Mouse (Mus musculus) brain, embryonic 14.5 days (tissue): ENCODE data around the gene Pla2g2f. TPM values are rescaled to one million over a fixed set of nuclear protein-coding genes. Genes with fewer than 3 reads are reported as not detected.

ENCODE experiments used
- DNase-seq: peaks from one replicate; pipeline ENCODE4 v3.0.0-alpha.2; 2011; ENCODE audit warnings: low read depth
- CTCF ChIP-seq: fragments of 200-500 bp; IDR thresholded peaks from 2 replicates; pipeline ENCODE4 v1.5.1; 2012; ENCODE audit warnings: inconsistent platforms, mild to moderate bottlenecking, moderate library complexity, borderline replicate concordance; ENCODE audit not compliant: insufficient read depth, insufficient read length; ENCODE audit errors: extremely low read depth
- POLR2A ChIP-seq: fragments of 200-500 bp; IDR thresholded peaks from 2 replicates; pipeline ENCODE4 v1.6.1; 2012; ENCODE audit warnings: mild to moderate bottlenecking, inconsistent platforms, borderline replicate concordance; ENCODE audit not compliant: poor library complexity, insufficient read depth, insufficient read length, severe bottlenecking; ENCODE audit errors: extremely low read depth
- polyA plus RNA-seq: library from polyadenylated mRNA; depleted of rRNA; stranded (reverse); fragments of >200 nt; gene quantifications from 2 replicates; pipeline ENCODE4 v1.2.3, GENCODE M21; 2012; rRNA removed

Gene Pla2g2f
- polyA plus RNA-seq, 1 experiment: 0.16 TPM

DNA sequence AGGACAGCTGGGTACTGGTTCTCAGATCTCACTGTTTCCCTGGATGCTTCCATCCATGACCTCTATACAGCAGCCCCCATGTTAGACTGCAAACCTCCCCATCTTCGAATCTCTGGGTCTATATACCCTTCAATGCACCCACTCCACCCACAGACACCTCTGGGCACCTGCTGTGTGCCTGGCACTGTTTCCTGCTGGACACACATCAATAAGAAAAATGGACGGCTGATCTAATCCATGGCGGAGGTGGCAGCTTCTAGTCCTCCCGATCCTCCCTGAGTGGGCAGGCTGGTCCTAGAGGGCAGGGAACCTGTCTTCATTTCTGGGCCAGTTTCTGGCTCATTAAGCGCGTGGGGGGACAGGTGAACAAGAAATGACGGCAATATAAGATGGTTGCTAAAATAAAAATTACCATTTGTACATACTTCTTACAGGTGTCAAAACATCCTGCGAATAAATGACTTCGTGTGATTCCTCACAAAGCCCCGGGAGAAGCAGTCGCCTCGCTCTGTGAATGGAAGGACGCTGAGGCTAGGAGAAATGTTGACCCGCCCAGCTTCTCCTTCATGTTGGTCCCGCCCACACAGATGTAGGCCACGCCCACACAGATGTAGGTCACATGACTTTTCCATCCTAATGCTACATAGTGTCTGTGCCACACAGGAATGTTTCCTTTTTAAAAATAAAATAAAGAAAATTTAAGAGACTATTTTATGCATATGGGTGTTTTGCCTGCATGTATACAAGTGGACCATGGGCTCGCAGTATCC is 46.2 kb downstream of the Pla2g2f start:
- DNase-seq: no peak
- TF ChIP-seq CTCF: no peak
- no peak for TF ChIP-seq POLR2A

DNA sequence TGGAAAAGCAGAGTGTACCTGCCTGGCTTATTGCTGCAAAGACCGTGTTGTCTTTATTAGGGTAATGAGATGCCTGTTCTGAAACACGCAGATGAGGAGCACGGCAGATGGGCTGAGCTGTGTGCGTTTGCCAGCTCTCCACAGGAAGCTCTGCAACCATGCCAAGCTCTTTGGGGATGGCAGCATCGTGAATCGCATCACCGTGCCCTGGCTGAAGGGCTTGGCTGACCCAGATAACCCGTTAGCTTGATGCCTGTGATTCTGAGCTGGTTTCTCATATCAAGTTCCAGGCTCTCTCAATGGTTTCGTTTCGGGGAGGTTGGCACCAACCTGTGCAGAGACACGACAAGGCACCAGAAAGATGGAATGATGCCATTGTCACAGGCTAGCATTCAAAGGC is 46.8 kb downstream of the Pla2g2f start:
- TF ChIP-seq POLR2A (no peak), CTCF (no peak)
- DNase-seq: peak; percentile 87

DNA sequence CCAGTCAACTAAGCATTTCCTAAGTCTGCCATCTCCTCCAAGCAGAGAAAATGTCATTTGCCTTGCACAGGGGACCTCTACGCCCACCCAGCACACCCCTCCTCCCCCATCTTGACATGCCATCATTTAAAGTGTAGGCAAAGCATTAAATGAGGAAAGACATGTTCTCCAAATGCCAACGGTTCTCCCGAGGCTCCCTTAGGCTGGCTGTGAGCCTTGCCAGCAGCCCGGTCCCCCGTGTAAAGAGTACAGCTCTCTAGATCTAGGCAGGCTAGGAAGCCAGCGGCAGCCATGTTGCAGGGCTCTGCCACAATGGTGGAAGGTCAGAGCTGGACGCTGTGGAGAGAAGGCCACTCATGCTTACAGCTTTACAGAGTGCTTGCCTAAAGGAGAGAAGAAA is 47.5 kb downstream of the Pla2g2f start:
- DNase-seq: peak; percentile 62
- TF ChIP-seq CTCF (no peak), POLR2A (no peak)

DNA sequence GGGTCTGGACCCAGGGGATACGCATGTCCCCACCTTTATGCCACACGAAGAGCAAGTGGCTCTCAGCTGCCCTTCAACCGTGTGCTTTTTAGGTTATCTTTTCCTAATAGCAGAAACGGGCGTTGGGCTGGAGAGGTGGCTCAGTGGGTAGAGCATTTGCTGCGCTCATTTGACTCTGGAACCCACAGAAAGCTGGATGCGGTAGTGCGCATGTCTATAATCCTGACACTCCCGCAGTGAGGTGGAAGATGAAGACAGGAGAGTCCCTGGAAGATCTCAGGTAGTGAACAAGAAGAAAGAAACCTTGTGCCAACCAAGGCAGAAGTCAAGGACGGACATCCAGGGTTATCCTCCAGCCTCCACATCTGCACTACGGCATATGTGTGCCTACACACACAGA is 48.2 kb downstream of the Pla2g2f start:
- TF ChIP-seq CTCF: no peak
- TF ChIP-seq POLR2A: no peak
- no peak for DNase-seq

DNA sequence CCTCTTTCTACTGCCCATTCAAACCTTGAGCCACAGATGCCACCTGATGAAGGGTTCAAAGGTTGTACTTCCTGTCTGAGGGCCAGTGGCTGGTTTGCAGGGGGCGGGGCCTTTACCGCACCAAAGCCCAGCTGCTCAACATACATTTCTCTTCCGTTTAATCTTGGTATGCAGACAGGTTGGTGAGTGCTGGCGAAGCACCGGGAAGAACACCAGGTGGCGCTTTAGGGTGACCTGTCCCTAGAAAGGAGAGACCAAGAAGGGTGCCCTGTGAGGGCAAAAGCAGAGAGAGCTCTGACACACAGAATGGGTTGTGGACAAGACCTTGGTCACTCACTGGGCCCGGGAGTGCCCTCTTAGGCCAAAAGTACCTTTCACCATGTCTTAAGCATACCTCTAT is 48.8 kb downstream of the Pla2g2f start:
- DNase-seq: peak; percentile 60
- TF ChIP-seq POLR2A: no peak
- peak; percentile 73 for TF ChIP-seq CTCF

DNA sequence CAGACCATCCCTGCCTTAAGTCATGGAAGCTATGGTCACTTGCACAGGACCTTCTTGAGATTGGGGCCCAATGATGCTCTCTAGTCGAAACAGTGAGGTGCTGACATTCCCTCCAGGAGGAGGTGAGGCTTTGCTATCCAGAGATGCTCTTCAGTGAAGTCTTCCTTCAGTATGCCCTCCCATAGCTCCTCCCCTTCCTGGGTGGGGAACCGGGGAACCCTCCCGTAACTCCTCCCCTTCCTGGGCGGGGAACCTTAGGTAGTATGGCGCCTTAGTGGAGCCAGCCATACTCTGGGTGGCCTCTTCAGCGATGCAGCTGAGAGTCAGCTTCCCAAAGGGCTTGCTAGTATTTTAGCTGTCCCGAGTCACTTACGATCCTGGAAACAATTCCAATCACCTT is 50.8 kb downstream of the Pla2g2f start:
- TF ChIP-seq POLR2A (no peak), CTCF (no peak)
- DNase-seq: no peak

DNA sequence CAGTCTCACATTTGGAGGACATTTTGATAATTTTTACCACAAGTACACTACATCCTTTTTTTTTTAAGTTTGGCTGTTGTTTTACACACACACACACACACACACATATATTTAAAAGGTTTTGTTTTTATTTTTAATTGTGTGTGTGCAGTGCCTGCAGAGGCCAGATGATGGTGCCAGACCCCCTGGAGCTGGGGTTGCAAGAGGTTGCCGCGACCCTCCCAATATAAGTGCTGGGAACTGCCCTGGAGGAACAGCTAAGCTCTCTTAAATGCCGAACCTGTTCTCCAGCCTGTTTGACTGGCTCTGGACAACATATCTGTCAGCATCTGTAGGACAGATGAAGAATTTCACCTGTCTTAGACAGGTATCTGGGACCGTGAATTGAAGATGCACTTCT is 53.3 kb downstream of the Pla2g2f start:
- no peak for DNase-seq
- TF ChIP-seq POLR2A: no peak
- no peak for TF ChIP-seq CTCF

DNA sequence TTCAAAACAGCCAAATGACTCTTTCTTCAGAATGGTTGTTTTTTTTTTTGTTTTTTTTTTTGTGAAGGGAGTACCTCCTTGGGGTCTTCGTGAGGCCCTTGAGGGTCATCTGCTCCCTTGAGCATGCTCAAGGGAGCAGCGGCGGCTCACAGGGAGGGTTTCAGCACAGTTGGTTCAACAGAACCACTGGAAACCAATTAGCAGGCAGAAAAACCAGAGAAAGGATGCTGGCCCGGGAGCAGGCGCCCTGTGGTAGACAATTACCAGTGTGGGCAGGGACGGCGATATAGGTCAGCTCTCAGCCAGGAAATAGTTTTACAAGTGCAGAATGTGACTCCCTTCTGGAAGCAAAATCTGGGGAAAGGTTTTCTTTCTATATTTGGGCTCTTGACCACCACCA is 53.8 kb downstream of the Pla2g2f start:
- no peak for DNase-seq
- TF ChIP-seq POLR2A (no peak), CTCF (no peak)

DNA sequence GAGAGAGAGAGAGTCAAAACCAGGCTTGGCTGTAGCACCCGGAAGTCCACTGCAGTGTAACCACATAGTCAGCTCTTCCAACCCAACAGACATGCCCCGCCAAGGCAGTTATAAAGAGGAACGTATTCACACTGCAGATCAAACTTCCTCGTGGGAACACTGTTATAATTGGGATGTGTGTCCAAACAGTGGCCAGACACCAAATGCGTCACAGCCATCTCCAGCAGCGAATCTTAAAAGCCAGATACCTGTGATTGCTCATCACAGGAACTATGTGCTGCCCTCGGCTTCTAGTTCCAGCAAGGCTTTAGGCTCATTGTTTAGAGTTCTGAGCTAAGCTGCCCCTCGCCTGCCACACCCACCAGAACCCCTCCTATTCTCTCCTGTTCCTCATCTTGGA is 54.9 kb downstream of the Pla2g2f start:
- no peak for DNase-seq
- TF ChIP-seq POLR2A (no peak), CTCF (no peak)

DNA sequence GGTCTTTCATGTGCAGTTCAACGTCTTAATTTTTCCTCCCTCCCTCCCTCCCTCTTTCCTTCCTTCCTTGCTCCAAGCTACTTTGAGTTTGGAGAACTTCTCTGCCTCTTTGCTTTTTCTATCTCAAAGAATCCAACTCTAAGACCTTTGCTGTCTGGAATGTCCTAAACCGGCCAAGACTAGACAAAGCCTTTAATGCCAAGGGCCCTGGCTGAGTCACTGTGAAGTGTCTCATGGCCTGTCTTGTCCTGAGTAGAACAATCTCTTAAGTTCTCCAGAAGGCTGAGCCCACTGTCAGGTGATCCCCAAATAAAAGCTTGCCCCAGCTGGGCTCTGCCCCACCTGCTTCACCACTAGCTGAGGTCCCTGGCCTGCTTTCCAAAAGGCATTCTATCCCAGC is 55.4 kb downstream of the Pla2g2f start:
- DNase-seq: no peak

DNA sequence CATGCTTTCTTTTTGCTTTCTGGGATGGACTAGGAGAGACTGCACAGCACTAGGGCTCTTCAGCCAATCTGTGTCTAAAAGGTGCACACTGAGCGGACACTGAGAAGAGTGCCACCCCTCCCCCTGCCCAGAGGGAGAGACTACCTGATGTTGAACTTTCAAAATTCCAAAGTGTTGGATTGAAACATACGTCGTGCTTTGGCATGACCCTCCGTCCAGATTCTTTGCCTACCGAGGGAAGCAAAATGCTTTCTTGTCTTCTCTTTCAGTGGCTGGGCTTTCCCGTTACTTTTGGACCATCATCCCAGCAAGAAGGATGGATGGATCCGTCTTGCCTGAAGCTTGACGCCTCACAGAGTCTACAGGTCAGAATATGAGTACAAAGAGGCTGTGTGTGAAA is 56.3 kb downstream of the Pla2g2f start:
- TF ChIP-seq POLR2A (no peak), CTCF (no peak)
- no peak for DNase-seq

More for the DNA sequence above, 55.4 kb downstream of the Pla2g2f start:
- TF ChIP-seq POLR2A (no peak), CTCF (no peak)

Other genes starting within 250 kb of the Pla2g2f start
- 0.69 and 2.0 TPM in 2 replicates for gene Vwa5b1, start 121.7 kb downstream of the Pla2g2f start, polyA plus RNA-seq
- gene Pla2g2c, start 32.8 kb downstream of the Pla2g2f start, polyA plus RNA-seq: 0.24 and 0.63 TPM in 2 replicates
- 3.8 and 5.3 TPM in 2 replicates for gene Ubxn10, start 20.5 kb downstream of the Pla2g2f start, polyA plus RNA-seq
- 0.13 and 0.14 TPM in 2 replicates for gene Pla2g2d, start 18.1 kb upstream of the Pla2g2f start, polyA plus RNA-seq
- 0.61 and 0.94 TPM in 2 replicates for gene Pla2g5, start 105.9 kb upstream of the Pla2g2f start, polyA plus RNA-seq
- not detected in 2 replicates for gene Gm13030, start 116.3 kb upstream of the Pla2g2f start, polyA plus RNA-seq
- not detected in 2 replicates for gene Pla2g2e, start 120.3 kb upstream of the Pla2g2f start, polyA plus RNA-seq
- 7.0 and 9.8 TPM in 2 replicates for gene Otud3, start 156.3 kb upstream of the Pla2g2f start, polyA plus RNA-seq
- not detected in 2 replicates for gene Rnf186, start 209.5 kb upstream of the Pla2g2f start, polyA plus RNA-seq
- 0.62 and 0.64 TPM in 2 replicates for gene Tmco4, start 215.3 kb upstream of the Pla2g2f start, polyA plus RNA-seq